Mouse (Mus musculus) T-cell, adult 2 months (primary cell): Measurements from ENCODE around the gene Gm20792.
"Not testable (repeated sequence)": the region's sequence is repeated elsewhere in the genome, so short reads cannot be mapped to it uniquely, and the experiment has no call there.

ENCODE experiments used
- DNase-seq: peaks from one replicate; pipeline ENCODE4 v3.0.0; 2022; ENCODE audit warnings: low spot score

The Gm20792 gene

DNA sequence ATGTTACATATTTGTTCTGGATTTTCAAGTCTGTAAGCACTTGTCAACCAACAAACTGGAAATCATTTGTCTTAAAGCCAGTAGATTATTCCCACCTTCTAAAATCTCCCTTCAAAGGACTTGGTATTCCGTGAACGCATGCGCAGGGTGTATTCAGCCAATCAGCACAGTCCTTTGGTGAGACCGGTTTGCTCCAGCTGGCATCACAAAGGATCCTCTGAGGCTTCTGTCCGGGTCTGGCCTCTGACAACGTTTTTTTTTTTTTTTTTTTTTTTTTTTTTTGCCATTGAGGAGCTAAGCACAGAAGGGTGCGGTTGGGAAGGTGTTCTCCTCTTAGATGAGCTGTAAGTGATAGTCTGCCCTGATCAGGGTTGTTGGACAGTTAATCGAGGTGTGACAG, at the start of gene Gm20792:
Gene Gm20792 (plus strand): TSS at position 301 of the 400 bp plus-strand sequence.
- not testable (repeated sequence) for DNase-seq
